Mouse (Mus musculus): ENCODE results near the gene Dennd5b. TPM values are rescaled to one million over a fixed set of nuclear protein-coding genes. Genes with fewer than 3 reads are reported as not detected.
A peak's percentile ranks its signal among the peaks of the same experiment; 100 is the strongest.

Dennd5b gene
- total and polyA plus RNA-seq, 3 experiments: 0.65 to 1.3 TPM; not detected in 1

GRCm38 (mm10) chr6:148945509-148946408, 155.7 kb downstream of the Dennd5b start:
- H3K4me3 ChIP-seq (ENCODE audit: control insufficient read depth in 1 of 2, insufficient read depth in 1 of 2, low read depth in 2 of 2, low read length in 2 of 2): peak overlapping the region; percentile 80 to 88
- H3K27ac ChIP-seq (ENCODE audit: control insufficient read depth, low read depth, low read length): peak overlapping the region; percentile 79
- peaks cover 42% of the 10 kb centered on the region for H3K79me2 ChIP-seq (ENCODE audit: control insufficient read depth, insufficient read depth, low read length, poor library complexity)
- TF ChIP-seq CTCF (IDR thresholded peaks at IDR 0.05 in 2 of 3, conservative IDR thresholded peaks at IDR 0.05 in 1 of 3; ENCODE audit: control insufficient read depth in 1 of 3, insufficient read depth in 1 of 3, low read depth in 2 of 3, low read length in 3 of 3, poor library complexity in 1 of 3, severe bottlenecking in 1 of 3): no peak
- no peak for TF ChIP-seq EP300 (IDR thresholded peaks at IDR 0.05; ENCODE audit: low read depth in 1 of 2, low read length in 2 of 2)
- 0 out of 2 replicates have a peak, but pooled peaks have one; percentile 33 for TF ChIP-seq TCF12 (IDR thresholded peaks at IDR 0.05; ENCODE audit: low read depth, low read length)
- 0 out of 2 replicates have a peak, but pooled peaks have one; percentile 6 for TF ChIP-seq E2F4 (IDR thresholded peaks at IDR 0.05; ENCODE audit: borderline replicate concordance, low read depth, low read length)
- TF ChIP-seq MYC (IDR thresholded peaks at IDR 0.05; ENCODE audit: low read depth, low read length): peak; percentile 58
- peak; percentile 43 for TF ChIP-seq MAX (IDR thresholded peaks at IDR 0.05; ENCODE audit: low read length)
- TF ChIP-seq USF1 (IDR thresholded peaks at IDR 0.05; ENCODE audit: low read depth, low read length): no peak
- TF ChIP-seq TBP (IDR thresholded peaks at IDR 0.05; ENCODE audit: low read depth, low read length): peak; percentile 82; the same call in 1 of the 2 replicates
- no peak for TF ChIP-seq MEF2A (IDR thresholded peaks at IDR 0.05; ENCODE audit: extremely low read depth, insufficient replicate concordance, low read depth, low read length, poor library complexity, severe bottlenecking)
- no peak for TF ChIP-seq POLR2AphosphoS2 (IDR thresholded peaks at IDR 0.05; ENCODE audit: low read length)
- peak; percentile 26; the same call in 1 of the 2 replicates for TF ChIP-seq RCOR1 (IDR thresholded peaks at IDR 0.05; ENCODE audit: low read depth, low read length)
- TF ChIP-seq ZMIZ1 (IDR thresholded peaks at IDR 0.05; ENCODE audit: low read depth, low read length): peak; percentile 67; the same call in 1 of the 2 replicates
- no peak for TF ChIP-seq ZNF384 (IDR thresholded peaks at IDR 0.05; ENCODE audit: low read depth, low read length)
- no peak for TF ChIP-seq ZKSCAN1 (IDR thresholded peaks at IDR 0.05; ENCODE audit: low read depth, low read length)
- TF ChIP-seq KAT2A (conservative IDR thresholded peaks at IDR 0.05; ENCODE audit: low read depth, low read length): no peak
- peak; percentile 17; the same call in 1 of the 2 replicates for TF ChIP-seq SIN3A (IDR thresholded peaks at IDR 0.05; ENCODE audit: low read length)
- peak; percentile 31 for TF ChIP-seq MXI1 (IDR thresholded peaks at IDR 0.05; ENCODE audit: low read depth, low read length)
- no peak for TF ChIP-seq MYB (IDR thresholded peaks at IDR 0.05; ENCODE audit: low read depth, low read length)
- peaks cover 2 to 16% of the 10 kb centered on the region in 2 experiments; a peak in 2 of 4 replicates for H3K4me1 ChIP-seq (ENCODE audit: control insufficient read depth in 1 of 2, insufficient read depth in 2 of 2, low read length in 2 of 2)
- DNase-seq (ENCODE audit: low read depth, low spot score): peak; percentile 75
- H3K9me3 ChIP-seq (replicated peaks; ENCODE audit: insufficient read depth, low read length): no peaks in the 10 kb centered on the region
- peaks cover 3 to 20% of the 10 kb centered on the region in 2 experiments; a peak in 3 of 4 replicates for H3K36me3 ChIP-seq (ENCODE audit: control insufficient read depth in 1 of 2, insufficient read depth in 2 of 2, low read length in 2 of 2)
- peak overlapping the region; percentile 84 for H3K9ac ChIP-seq (ENCODE audit: control insufficient read depth, low read depth, low read length, poor library complexity, severe bottlenecking)
- 0 out of 4 replicates have a peak, but pooled peaks cover 0 to 1% of the 10 kb centered on the region in 2 experiments for H3K27me3 ChIP-seq (ENCODE audit: control insufficient read depth in 1 of 2, insufficient read depth in 2 of 2, low read length in 2 of 2)

Data from MEL (cell line).